Mouse (Mus musculus) megakaryocyte-erythroid progenitor cell, adult 5-6 weeks (primary cell): ENCODE measurements around the gene Smpd4. TPM values are rescaled to one million over a fixed set of nuclear protein-coding genes. Genes with fewer than 3 reads are reported as not detected.
A peak's percentile ranks its signal among the peaks of the same experiment; 100 is the strongest.
"Not testable (repeated sequence)": the region's sequence is repeated elsewhere in the genome, so short reads cannot be mapped to it uniquely, and the experiment has no call there.

Experiments
- ATAC-seq: replicated peaks from 2 replicates; pipeline ENCODE4 v1.8.0; 2016; ENCODE audit warnings: mild to moderate bottlenecking, inconsistent platforms; ENCODE audit not compliant: severe bottlenecking, poor library complexity, low FRiP score, low TSS enrichment
- total RNA-seq, 2 experiments: library from RNA; stranded (forward) in 1 of 2; stranded (reverse) in 1 of 2; fragments of 200-1000, 215-1000 nt in 1 of 2; fragments of >200 nt in 1 of 2; fragmentation: Nextera tagmentation in 1 of 2; gene quantifications; 2 replicates each; pipeline ENCODE4 v1.2.3; 2014 to 2017

The Smpd4 gene
- total RNA-seq (2014; fragmentation: Nextera tagmentation) (88.7 and 152 TPM in 2 replicates), total RNA-seq (2017) (75.3 and 83.2 TPM in 2 replicates)

DNA sequence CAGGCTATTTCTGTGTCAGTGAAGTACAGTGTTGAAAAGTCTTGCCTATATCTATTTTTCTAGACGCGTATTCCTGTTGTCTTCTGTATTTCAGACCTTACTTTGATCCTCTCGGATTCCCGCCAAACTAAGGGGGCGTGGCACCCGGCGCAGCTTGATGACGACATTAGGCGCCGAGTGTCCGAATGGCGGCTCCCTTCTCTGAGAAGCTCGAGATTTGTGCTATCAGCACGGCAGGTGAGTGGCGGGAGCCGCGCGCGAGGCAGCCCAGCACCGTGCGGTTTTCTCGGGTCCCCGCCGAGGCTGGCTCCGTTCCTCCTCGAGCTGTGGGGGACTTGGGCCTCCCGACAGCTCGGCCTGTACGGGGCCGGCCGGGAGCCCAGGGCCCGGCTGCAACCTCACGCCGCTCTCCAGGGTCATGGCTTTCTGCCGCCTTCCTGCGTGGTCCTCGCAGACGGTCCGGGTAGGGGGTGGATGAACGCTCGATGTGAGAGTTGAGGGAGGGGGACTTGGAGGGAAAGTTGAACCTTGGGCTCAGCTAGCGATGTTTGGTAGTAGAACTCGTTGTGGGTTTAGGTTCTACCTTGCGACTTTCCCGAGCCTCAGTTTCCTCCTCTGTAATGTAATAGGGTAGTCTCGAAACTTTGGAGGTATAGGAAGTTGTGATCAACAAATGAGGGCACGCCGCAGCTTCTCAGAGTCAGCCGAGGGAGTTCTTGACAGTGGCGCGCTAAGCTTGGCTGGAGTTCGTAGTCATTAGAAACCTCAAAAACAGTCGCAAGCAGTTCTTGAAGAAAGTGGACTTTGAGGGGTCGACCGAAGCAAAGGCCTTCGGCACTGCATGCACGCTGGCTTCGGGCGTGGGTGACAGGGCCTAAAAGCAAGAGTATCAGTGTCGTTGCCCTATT is at the start of gene Smpd4:
TSS of gene Smpd4 (plus strand) at position 157 of the 908 bp plus-strand sequence.
- ATAC-seq, result peak; percentile 65

DNA sequence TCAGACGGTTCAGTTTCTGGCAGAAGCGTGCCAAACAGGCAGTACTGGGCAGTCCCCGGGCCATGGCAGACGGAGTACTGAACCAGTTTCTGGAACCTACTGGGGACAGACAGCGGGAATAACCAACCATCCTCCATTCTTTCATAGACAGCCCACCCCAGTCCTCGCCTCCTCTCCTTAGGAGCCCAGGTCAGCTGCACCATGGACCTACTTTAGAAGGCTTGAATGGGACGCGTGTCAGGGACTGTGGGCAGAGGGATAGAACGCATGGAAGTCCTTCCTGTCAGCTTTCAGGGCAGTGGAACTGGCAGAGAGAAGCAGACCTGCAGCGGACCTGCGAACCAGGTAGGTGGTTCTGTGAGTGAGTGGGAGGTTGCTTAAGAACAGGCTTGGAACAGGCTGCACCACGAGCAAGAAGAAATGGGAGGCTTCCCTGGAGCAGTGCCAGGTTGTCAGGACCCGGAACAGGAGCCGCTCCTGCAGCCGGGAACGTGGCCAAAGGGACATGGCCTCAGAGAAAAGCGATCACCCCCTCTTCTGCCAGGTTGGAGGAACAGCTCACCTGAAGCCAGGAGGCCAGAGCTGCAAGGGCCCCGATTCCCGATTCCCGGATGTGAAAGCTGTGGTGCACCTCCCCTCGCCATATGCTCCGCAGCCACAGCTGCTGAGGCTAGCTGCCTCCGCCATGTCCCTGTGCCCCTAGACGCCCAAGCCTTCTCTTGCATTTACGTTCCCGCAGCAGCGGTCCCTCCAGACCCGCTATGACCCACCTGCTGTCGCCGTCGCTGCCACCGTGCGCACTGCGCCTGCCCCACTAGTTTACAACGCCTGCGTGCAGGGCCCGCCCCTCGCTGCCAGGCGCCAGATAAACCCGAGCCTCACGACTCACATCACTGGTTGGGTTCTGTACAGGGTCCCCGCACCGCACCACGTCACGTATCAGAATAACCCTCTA is 43.0 kb upstream of the Smpd4 start:
- ATAC-seq, result peak; percentile 95

- no peak for ATAC-seq
These were observed 42.3 kb upstream of the Smpd4 start for GRCm38 (mm10) chr16:17576825-17577215.

- peak; percentile 77; the same call in 1 of the 2 replicates for ATAC-seq
These were observed 36.1 kb upstream of the Smpd4 start, which contains the start of gene Slc7a4 for GRCm38 (mm10) chr16:17583064-17583463. Gene Slc7a4 (minus strand): TSS chr16:17583214.

DNA sequence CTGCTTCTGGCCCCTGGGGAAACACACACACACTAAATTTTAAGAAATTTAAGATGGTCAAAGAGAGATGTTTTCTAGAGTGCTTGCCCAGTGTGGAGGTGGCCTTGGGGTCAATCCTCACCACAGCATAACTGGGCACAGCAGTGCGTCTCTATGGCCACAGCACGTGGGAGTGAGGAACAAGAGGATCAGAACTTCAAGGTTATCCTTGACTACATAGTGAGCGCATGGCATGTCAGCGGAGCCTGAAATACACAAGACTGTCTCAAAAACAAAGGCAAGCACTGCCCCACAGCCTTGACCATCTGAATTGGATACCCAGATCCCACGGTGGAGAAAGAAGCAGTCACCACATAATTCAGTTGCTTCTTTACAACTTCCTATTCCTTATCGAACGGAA is 34.6 kb upstream of the Smpd4 start:
- ATAC-seq, result no peak

- no peak for ATAC-seq
These were observed 28.4 kb upstream of the Smpd4 start for GRCm38 (mm10) chr16:17590731-17591130.

GRCm38 (mm10) chr16:17600944-17601562 is 18.1 kb upstream of the Smpd4 start:
- ATAC-seq, result peak; percentile 77

- no peak for ATAC-seq
These were observed 14.2 kb upstream of the Smpd4 start for GRCm38 (mm10) chr16:17604941-17605340.

DNA sequence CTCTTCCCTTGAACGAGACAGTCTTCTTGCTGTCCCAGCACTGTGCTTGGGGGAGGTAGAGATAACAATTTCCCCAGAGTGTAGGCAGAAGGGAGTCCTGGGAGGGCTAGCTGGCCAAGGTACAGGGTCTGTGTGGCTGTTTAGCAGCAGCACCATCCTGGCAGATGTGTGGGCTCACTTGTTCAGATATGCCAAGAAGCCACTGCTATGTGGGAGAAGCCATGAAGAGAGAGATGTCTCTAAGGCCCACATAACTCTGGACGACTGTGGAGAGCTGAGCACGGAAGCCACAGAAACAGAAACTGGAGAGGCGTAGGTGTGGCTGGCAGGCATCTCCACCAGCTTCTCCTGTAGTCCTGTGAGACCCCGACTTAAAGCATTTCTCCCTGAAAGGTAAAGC is 13.5 kb upstream of the Smpd4 start:
- no peak for ATAC-seq

- no peak for ATAC-seq
These were observed 7.8 kb upstream of the Smpd4 start for GRCm38 (mm10) chr16:17611383-17611782.

- not testable (repeated sequence) for ATAC-seq
These were observed 4.4 kb upstream of the Smpd4 start for GRCm38 (mm10) chr16:17614740-17615139.

DNA sequence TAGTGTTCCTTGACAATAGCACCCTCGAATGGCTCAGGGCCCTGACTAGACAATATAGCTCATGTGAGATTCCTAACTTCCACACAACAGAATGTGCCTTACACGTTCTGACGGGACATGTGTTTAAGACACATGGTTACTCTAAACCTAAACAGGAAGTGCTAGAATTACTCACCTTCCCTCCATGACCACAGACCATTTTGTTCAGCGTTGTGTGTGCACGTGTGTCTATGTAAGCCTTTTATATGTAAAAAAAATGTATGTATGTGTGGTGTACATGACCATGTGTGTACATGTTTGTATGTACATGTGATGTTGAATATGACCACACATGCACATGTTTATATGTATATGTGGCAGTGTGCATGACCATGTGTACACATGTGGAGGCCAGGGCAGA is 2.9 kb upstream of the Smpd4 start:
- ATAC-seq, result no peak

DNA sequence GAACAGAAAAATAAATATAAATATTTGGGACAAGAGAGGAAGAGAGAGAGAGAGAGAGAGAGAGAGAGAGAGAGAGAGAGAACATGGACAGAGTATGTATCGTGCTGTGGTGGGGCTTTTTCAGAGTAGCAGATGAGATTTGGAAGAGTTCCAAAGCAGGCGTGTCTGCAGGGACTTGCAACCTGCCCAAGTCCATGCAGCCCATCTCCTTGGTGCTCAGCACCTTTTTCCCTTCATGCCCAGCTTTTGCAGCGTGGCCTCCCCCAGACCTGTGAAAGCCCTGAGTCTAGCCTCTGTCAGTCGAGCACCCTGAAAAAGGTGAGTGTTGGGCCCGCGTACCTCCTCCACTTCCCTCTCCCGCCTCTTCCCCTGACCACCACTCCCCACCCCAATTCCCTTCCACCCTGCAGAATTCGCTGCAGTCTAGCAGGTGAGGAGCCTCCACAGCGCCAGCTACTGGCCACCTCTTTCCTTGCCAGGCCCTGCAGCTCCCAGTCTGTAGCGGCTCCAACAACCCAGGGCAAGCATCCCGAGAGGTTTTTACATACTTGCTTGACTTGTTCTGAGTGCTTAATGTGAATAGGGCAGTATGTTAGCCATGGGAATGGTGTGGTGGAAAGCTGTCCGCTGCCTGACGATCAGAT is 1.1 kb upstream of the Smpd4 start:
- ATAC-seq, result peak; percentile 89

GRCm38 (mm10) chr16:17621936-17622335 is 2.8 kb downstream of the Smpd4 start:
- no peak for ATAC-seq

GRCm38 (mm10) chr16:17625488-17626268 is 6.5 kb downstream of the Smpd4 start:
- ATAC-seq, result 0 out of 2 replicates have a peak, but pooled peaks have one; percentile 52

DNA sequence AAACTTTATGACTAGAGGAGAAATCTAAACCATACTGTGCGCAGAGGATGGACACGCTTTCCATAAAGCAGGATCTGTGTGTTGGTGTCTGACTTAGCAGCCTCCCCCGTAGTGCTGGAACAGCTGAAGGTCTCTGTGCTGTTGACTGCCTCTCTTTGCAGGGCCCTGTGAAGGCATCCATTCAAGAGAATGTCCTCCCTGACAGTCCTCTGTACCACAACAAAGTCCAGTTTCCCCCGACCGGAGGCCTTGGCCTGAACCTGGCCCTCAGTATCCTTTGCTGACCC is 7.1 kb downstream of the Smpd4 start:
- ATAC-seq, result no peak

GRCm38 (mm10) chr16:17632580-17632979 is 13.4 kb downstream of the Smpd4 start:
- no peak for ATAC-seq

- no peak for ATAC-seq
These were observed 14.5 kb downstream of the Smpd4 start for GRCm38 (mm10) chr16:17633481-17634181.
